Mouse (Mus musculus): ENCODE measurements around the gene Gm3250.
"Not testable (repeated sequence)": the region's sequence is repeated elsewhere in the genome, so short reads cannot be mapped to it uniquely, and the experiment has no call there.

DNA sequence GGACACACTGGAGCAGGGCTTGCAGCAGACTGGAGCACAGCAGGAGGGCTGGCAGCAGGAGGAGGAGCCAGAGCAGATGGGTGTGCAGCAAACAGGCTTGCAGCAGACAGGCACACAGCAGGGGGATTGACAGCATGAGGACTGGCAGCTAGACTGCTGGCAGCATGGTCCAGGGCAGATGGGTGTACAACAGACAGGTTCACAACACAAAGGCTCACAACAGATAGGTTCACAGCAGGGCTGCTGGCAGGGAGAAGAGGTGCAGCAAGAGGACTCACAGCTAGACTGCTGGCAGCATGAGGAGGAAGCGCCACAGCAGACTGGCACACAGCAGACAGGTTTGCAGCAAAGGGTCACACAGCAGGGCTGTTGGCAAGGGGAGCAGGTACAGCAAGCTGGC is 31.7 kb downstream of the Gm3250 start:
- TF ChIP-seq CTCF, POLR2A (IDR thresholded peaks at IDR 0.05; ENCODE audit: extremely low read depth, insufficient read depth, low read length): not testable (repeated sequence)

Data from cortical plate, adult 2 months (tissue).